Mouse (Mus musculus) E14TG2a.4 (cell line): ENCODE measurements at regions not wholly inside any gene's neighbourhood (a gene's known extent, or its start where the extent isn't known, plus 50 kb on each side); places are given as distances from the start of the nearest gene placed in this dataset.

ENCODE experiments used
- CTCF ChIP-seq: conservative IDR thresholded peaks from 2 replicates; pipeline ENCODE4 v1.5.1; 2014; ENCODE audit warnings: low read length
- NANOG ChIP-seq: IDR thresholded peaks from 2 replicates; pipeline ENCODE4 v1.6.1; 2014; ENCODE audit warnings: borderline replicate concordance, low read length, mixed read lengths
- POU5F1 ChIP-seq: IDR thresholded peaks from 2 replicates; pipeline ENCODE4 v1.6.1; 2014; ENCODE audit warnings: low read length, borderline replicate concordance

GRCm38 (mm10) chr17:68096982-68097381, 93.1 kb upstream of the Arhgap28 start:
- TF ChIP-seq CTCF: no peak
- no peak for TF ChIP-seq POU5F1
- TF ChIP-seq NANOG: no peak
